Mouse (Mus musculus) midbrain, embryonic 15.5 days (tissue): ENCODE results near the gene Fgf11. TPM values are rescaled to one million over a fixed set of nuclear protein-coding genes. Genes with fewer than 3 reads are reported as not detected.

Experiments
- ATAC-seq: fragments of 200-750 bp; cut with Nextera tagmentation; replicated peaks from 2 replicates; pipeline ENCODE4 v1.8.0; 2017; ENCODE audit warnings: moderate TSS enrichment
- H3K27ac ChIP-seq: fragments of 300-500 bp; sonication (generic); 2 replicates; pipeline ENCODE4 v1.5.1; 2015; ENCODE audit warnings: mild to moderate bottlenecking, inconsistent platforms
- H3K27me3 ChIP-seq: fragments of 300-500 bp; sonication (generic); replicated peaks from 2 replicates; pipeline ENCODE4 v1.6.1; 2015; ENCODE audit warnings: inconsistent platforms
- H3K36me3 ChIP-seq: fragments of 300-500 bp; sonication (generic); replicated peaks from 2 replicates; pipeline ENCODE4 v1.6.1; 2015; ENCODE audit warnings: inconsistent platforms
- H3K4me1 ChIP-seq: fragments of 300-500 bp; sonication (generic); 2 replicates; pipeline ENCODE4 v1.6.1; 2015; ENCODE audit warnings: inconsistent platforms
- H3K4me2 ChIP-seq: fragments of 300-500 bp; sonication (generic); 2 replicates; pipeline ENCODE4 v1.6.1; 2015; ENCODE audit warnings: inconsistent platforms, mild to moderate bottlenecking, moderate library complexity
- H3K4me3 ChIP-seq: fragments of 300-500 bp; sonication (generic); 2 replicates; pipeline ENCODE4 v1.5.1; 2015; ENCODE audit warnings: mild to moderate bottlenecking, inconsistent platforms
- H3K9ac ChIP-seq: fragments of 300-500 bp; sonication (generic); 2 replicates; pipeline ENCODE4 v1.6.1; 2015; ENCODE audit warnings: mild to moderate bottlenecking, inconsistent platforms
- H3K9me3 ChIP-seq: fragments of 300-500 bp; sonication (generic); 2 replicates; pipeline ENCODE4 v1.6.1; 2016; ENCODE audit warnings: inconsistent platforms
- WGBS: fragments of 180-500 bp; shearing (Covaris S2); methylation state at CpG from one replicate; pipeline ENCODE4 v1.1.7; 2015; ENCODE audit warnings: mixed read lengths; 5-methylcytosine and 5-hydroxymethylcytosine counted together
- polyA plus RNA-seq: library from polyadenylated mRNA; unstranded; fragments of >200 nt; fragmentation: Nextera tagmentation; extraction: Ambion mirVana; gene quantifications from 2 replicates; pipeline ENCODE4 v1.2.1, GENCODE M21; 2015

Gene Fgf11
- 3.7 and 4.5 TPM in 2 replicates for polyA plus RNA-seq

DNA sequence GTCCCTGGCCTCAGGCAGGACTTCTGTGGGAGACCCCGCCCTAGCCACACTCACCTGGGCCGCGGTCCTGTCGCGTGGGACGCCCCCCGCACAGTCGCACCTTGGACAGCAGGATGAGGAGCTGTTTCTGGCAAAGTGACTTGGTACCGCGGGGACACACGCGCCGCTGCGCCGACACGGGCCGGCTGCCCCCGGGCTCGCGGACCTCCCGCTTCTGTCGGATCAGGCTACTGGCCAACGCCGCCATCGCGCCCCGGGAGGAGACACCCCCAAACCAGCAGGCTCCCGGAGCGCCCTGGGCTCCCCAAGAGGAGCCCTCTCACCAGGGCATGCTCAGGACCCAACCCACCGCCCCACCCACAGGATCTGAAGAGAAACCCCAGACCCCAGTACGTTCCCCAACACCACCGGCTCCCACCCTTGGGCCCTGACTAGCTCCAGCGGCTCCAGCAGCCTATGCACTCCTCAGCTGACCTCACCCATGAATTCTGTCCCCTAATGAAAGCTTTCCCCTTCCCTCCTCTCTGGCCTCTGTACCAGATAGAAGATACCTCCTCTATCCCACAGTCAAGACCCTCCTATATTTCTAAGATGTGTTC is at the start of gene Fgf11:
Gene Fgf11 (minus strand): TSS at position 479 of the 599 bp plus-strand sequence.
- Histone ChIP-seq H3K4me2 (peak within 1 kb of the TSS; percentile 86), H3K4me3 (peak within 1 kb of the TSS; percentile 74), H3K9me3 (no peaks in the 10 kb centered on the region), H3K4me1 (peaks cover 59% of the 10 kb centered on the region), H3K36me3 (no peaks in the 10 kb centered on the region), H3K27ac (peak within 1 kb of the TSS; percentile 98), H3K27me3 (peaks cover 19% of the 10 kb centered on the region), H3K9ac (peak within 1 kb of the TSS; percentile 66)
- WGBS: under 1% methylated on average over 32 of the region's 33 CpGs
- ATAC-seq: 0 out of 2 replicates have a peak, but pooled peaks have one; percentile 1

- no peaks in the 10 kb centered on the region for H3K27me3 ChIP-seq
- peaks cover 13% of the 10 kb centered on the region; the same call in 1 of the 2 replicates for H3K36me3 ChIP-seq
- no peak overlapping the region for H3K4me2 ChIP-seq
- no peak for ATAC-seq
- no peak overlapping the region for H3K27ac ChIP-seq
- no peak overlapping the region for H3K9ac ChIP-seq
- 73% methylated on average over 8 of the region's 8 CpGs for WGBS
- H3K9me3 ChIP-seq: no peaks in the 10 kb centered on the region
- no peak overlapping the region for H3K4me3 ChIP-seq
- H3K4me1 ChIP-seq: peaks cover 23% of the 10 kb centered on the region
Observed at GRCm38 (mm10) chr11:69850754-69851153, 49.1 kb upstream of the Fgf11 start.

- Histone ChIP-seq H3K27ac (no peak overlapping the region), H3K4me1 (peaks cover 29% of the 10 kb centered on the region), H3K9me3 (no peaks in the 10 kb centered on the region), H3K27me3 (no peaks in the 10 kb centered on the region), H3K4me3 (no peak overlapping the region), H3K9ac (no peak overlapping the region), H3K4me2 (no peak overlapping the region), H3K36me3 (peaks cover 13% of the 10 kb centered on the region; the same call in 1 of the 2 replicates)
- 94% methylated on average over 15 of the region's 15 CpGs for WGBS
- ATAC-seq: no peak
Observed at GRCm38 (mm10) chr11:69849884-69850283, 48.2 kb upstream of the Fgf11 start.

DNA sequence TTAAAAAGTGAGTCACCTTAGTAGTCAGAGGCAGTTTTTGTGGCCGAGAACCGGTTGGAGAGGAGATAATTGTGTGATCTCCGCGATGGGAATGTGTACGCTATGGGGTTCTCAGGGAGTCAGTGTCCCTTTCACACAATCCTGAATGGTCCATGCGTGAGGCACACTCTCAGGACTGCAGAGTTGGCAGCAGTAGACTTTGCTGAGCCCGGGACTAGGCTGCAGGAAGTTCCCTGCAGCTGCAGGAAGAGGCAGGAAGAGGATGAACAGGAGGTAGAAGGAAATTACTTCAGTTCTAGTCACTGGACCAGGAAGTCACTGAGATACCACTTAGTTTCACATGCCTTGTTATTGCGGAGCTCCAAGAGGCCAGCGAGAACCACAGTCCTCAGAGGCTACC is 47.5 kb upstream of the Fgf11 start:
- Histone ChIP-seq H3K9me3 (no peaks in the 10 kb centered on the region), H3K27me3 (no peaks in the 10 kb centered on the region), H3K9ac (no peak overlapping the region), H3K4me3 (no peak overlapping the region), H3K36me3 (peaks cover 13% of the 10 kb centered on the region; the same call in 1 of the 2 replicates), H3K27ac (no peak overlapping the region), H3K4me2 (no peak overlapping the region), H3K4me1 (peaks cover 29% of the 10 kb centered on the region)
- ATAC-seq: no peak
- WGBS: 93% methylated on average over 9 of the region's 9 CpGs

DNA sequence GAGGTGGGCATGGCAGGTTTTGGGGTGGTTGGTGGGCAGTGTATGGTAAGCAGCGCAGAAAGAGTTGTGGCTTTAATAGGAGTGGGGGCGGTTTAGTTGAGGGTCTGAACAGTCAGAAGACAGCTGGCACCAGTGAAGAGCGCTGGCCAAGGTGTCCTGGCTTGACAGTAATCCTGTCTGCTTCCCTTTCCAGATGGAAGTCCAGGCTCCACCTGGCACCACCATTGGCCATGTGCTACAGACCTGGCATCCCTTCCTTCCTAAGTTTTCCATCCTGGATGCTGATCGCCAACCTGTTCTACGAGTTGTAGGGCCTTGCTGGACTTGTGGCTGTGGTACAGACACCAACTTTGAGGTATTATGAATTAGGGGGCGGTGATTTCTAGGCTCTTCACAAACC is 46.4 kb upstream of the Fgf11 start:
- ATAC-seq: no peak
- Histone ChIP-seq H3K4me1 (peaks cover 29% of the 10 kb centered on the region), H3K27me3 (no peaks in the 10 kb centered on the region), H3K9me3 (no peaks in the 10 kb centered on the region), H3K4me3 (peak overlapping the region; percentile 81; the same call in 1 of the 2 replicates), H3K36me3 (peaks cover 13% of the 10 kb centered on the region; the same call in 1 of the 2 replicates), H3K27ac (no peak overlapping the region), H3K9ac (no peak overlapping the region), H3K4me2 (peak overlapping the region; percentile 92)
- WGBS: 98% methylated on average over 6 of the region's 6 CpGs

GRCm38 (mm10) chr11:69846738-69847688 is 45.4 kb upstream of the Fgf11 start:
- peak; percentile 68 for ATAC-seq
- Histone ChIP-seq H3K4me3 (peak overlapping the region; percentile 81), H3K4me1 (peaks cover 29% of the 10 kb centered on the region), H3K27me3 (no peaks in the 10 kb centered on the region), H3K9ac (peak overlapping the region; percentile 95), H3K4me2 (peak overlapping the region; percentile 92), H3K36me3 (peaks cover 13% of the 10 kb centered on the region; the same call in 1 of the 2 replicates), H3K27ac (peak overlapping the region; percentile 97), H3K9me3 (no peaks in the 10 kb centered on the region)
- WGBS: 13% methylated on average over 37 of the region's 37 CpGs

- Histone ChIP-seq H3K9me3 (no peaks in the 10 kb centered on the region), H3K27ac (peak within 1 kb of the TSS; percentile 97), H3K27me3 (no peaks in the 10 kb centered on the region), H3K4me3 (peak within 1 kb of the TSS; percentile 81), H3K36me3 (peaks cover 8% of the 10 kb centered on the region; the same call in 1 of the 2 replicates), H3K9ac (peak within 1 kb of the TSS; percentile 95), H3K4me2 (peak within 1 kb of the TSS; percentile 92), H3K4me1 (peaks cover 29% of the 10 kb centered on the region)
- peak; percentile 93 for ATAC-seq
- WGBS: under 1% methylated on average over 36 of the region's 38 CpGs
Observed at GRCm38 (mm10) chr11:69846198-69846680, 44.6 kb upstream of the Fgf11 start, which contains the start of gene Plscr3. Plscr3 (plus strand) TSS chr11:69846376.

DNA sequence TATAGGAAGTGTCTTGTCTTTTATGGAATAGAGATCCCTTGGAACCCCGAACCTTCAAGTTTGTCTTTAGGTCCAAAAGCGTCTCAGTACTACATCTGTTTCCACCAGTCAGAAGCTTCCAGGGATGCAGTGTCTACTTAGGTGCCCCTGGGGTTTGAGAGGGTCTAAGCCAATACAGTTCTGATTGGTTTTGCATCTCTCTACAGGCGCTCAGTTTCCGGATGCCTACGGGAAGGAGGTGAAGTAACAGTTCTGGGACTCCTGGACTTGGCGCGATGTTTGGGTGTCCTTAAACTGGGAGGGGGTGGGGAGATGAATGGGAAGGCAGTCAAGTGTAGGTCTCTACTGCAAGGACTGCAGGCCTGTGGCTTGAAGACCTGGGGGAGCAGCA is 37.1 kb upstream of the Fgf11 start:
- Histone ChIP-seq H3K9ac (peak overlapping the region; percentile 66), H3K36me3 (no peaks in the 10 kb centered on the region; the same call in 1 of the 2 replicates), H3K4me2 (peak overlapping the region; percentile 96), H3K27ac (peak overlapping the region; percentile 97), H3K27me3 (no peaks in the 10 kb centered on the region), H3K4me1 (peaks cover 36% of the 10 kb centered on the region), H3K4me3 (peak overlapping the region; percentile 89), H3K9me3 (no peaks in the 10 kb centered on the region)
- 2% methylated on average over 7 of the region's 7 CpGs for WGBS
- 0 out of 2 replicates have a peak, but pooled peaks have one; percentile 1 for ATAC-seq

DNA sequence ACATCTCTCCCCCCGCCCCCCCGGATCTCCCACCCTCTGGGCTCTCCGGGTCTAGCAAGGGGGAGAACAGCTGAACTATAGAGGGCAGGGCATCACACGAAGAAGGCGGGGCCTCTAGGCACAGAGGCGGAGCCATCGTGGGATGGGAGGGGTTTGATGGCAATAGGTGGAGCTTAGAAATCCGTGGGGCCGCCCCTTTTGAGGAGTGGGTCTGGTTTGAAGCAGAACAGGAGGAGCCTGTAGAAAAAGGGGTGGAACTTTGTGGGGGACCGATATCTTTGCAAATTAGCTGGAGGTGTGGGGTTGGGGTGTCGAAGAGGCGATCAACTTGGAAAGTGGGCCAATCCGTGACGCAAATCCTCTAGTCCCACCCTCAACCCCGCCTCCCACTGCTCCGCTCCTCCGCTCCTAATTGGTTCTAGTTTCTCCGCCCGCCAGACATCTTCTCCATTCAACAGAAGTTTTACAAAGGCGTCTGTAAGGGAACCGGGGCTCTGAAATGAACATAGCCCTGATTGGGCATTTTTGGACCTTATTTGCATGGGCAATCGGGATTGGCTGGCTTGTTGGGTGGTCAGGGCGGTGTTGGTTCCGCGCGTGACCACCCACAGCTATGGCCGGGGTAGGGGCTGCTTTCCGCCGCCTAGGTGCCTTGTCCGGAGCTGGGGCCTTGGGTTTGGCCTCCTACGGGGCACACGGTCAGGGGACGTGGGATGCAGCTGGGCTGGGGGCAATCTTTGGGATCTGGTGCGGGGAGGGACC is 36.5 kb upstream of the Fgf11 start, which contains the start of gene Tmem256:
Gene Tmem256 (plus strand): TSS at position 563 of the 762 bp plus-strand sequence.
- peak; percentile 92 for ATAC-seq
- H3K36me3 ChIP-seq: no peaks in the 10 kb centered on the region; the same call in 1 of the 2 replicates

DNA sequence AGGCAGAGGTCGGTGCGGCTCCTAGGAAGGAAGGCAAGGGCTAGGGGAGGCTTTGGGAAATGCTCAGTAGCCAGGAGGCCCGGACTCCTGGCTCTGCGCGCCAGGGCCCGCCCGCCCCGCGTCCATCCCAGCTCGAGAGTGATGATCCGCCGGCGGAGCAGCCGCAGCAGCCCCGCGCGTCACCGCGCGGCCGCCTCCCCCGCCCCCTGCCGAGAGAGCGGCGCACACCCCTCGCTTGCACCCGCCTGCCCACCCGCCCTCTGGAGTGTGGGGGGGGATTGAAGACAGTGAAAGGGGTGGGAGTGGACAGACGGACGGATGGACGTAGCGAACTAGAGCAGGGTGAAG is 35.9 kb upstream of the Fgf11 start, which contains the start of gene Nlgn2:
Gene Nlgn2 (minus strand): TSS at position 181 of the 348 bp plus-strand sequence.
- peak within 1 kb of the TSS; percentile 96 for H3K4me2 ChIP-seq
- no peaks in the 10 kb centered on the region for H3K27me3 ChIP-seq
- peaks cover 43% of the 10 kb centered on the region for H3K4me1 ChIP-seq
- no peaks in the 10 kb centered on the region for H3K9me3 ChIP-seq
- whole genome bisulfite sequencing: 0% methylated on average over 29 of the region's 32 CpGs
- H3K36me3 ChIP-seq: no peaks in the 10 kb centered on the region; the same call in 1 of the 2 replicates
- ATAC-seq: peak; percentile 82
- H3K9ac ChIP-seq: peak within 1 kb of the TSS; percentile 98
- peak within 1 kb of the TSS; percentile 89 for H3K4me3 ChIP-seq
- peak within 1 kb of the TSS; percentile 97 for H3K27ac ChIP-seq

More for the DNA sequence above, 36.5 kb upstream of the Fgf11 start, which contains the start of gene Tmem256:
- Histone ChIP-seq H3K4me3 (peak within 1 kb of the TSS; percentile 89), H3K27ac (peak within 1 kb of the TSS; percentile 97), H3K4me2 (peak within 1 kb of the TSS; percentile 96), H3K9me3 (no peaks in the 10 kb centered on the region), H3K27me3 (no peaks in the 10 kb centered on the region), H3K9ac (peak within 1 kb of the TSS; percentile 98), H3K4me1 (peaks cover 40% of the 10 kb centered on the region)
- WGBS: under 1% methylated on average over 34 of the region's 34 CpGs
